Mouse (Mus musculus) olfactory bulb, adult 2 months (tissue): ENCODE measurements at regions not wholly inside any gene's neighbourhood (a gene's known extent, or its start where the extent isn't known, plus 50 kb on each side); places are given as distances from the start of the nearest gene placed in this dataset.

ENCODE experiments used
- H3K27ac ChIP-seq: fragments of 200-500 bp; 2 replicates; pipeline ENCODE4 v1.5.1; 2012; ENCODE audit warnings: low read depth, low read length; ENCODE audit not compliant: insufficient read depth
- H3K4me1 ChIP-seq: fragments of 200-500 bp; 2 replicates; pipeline ENCODE4 v1.6.1; 2012; ENCODE audit warnings: low read length; ENCODE audit not compliant: control insufficient read depth, insufficient read depth
- H3K4me3 ChIP-seq: fragments of 200-500 bp; 2 replicates; pipeline ENCODE4 v1.5.1; 2012; ENCODE audit warnings: mild to moderate bottlenecking, low read depth, low read length, moderate library complexity; ENCODE audit not compliant: insufficient read depth
- CTCF ChIP-seq: fragments of 200-500 bp; IDR thresholded peaks from 2 replicates; pipeline ENCODE4 v1.5.1; 2012; ENCODE audit warnings: low read depth, mild to moderate bottlenecking, low read length, moderate library complexity; ENCODE audit not compliant: insufficient read depth
- POLR2A ChIP-seq: fragments of 200-500 bp; IDR thresholded peaks from 2 replicates; pipeline ENCODE4 v1.6.1; 2012; ENCODE audit warnings: mild to moderate bottlenecking, low read depth, low read length, moderate library complexity; ENCODE audit not compliant: insufficient read depth
- WGBS: fragments of 180-500 bp; shearing (Covaris S2); methylation state at CpG from one replicate; pipeline ENCODE4 v1.1.7; 2018; 5-methylcytosine and 5-hydroxymethylcytosine counted together

DNA sequence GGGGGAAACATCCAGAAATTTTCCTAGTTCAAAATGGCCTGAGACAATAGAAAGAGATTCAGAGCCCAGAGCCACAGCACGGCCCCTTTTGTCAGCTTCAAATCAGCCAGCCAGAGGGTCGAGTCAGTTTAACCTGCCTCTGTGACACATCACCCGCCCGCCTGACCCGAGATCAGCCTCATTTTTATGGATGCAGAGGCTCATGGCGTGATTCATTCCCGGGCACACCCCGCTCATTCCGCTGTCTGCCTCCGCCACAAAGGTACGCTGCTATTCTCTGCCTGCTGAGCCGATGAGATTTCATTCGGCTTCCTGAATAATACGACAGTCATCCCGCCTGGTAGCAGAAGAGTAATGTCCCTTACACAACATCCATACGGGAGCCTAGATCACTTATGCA is 132.9 kb upstream of the Pmfbp1 start:
- TF ChIP-seq CTCF (no peak), POLR2A (no peak)
- Histone ChIP-seq H3K4me3 (peak overlapping the region; percentile 44), H3K4me1 (peaks cover 12% of the 10 kb centered on the region), H3K27ac (no peak overlapping the region; the same call in 1 of the 2 replicates)
- WGBS = 10% methylated on average over 16 of the region's 16 CpGs

DNA sequence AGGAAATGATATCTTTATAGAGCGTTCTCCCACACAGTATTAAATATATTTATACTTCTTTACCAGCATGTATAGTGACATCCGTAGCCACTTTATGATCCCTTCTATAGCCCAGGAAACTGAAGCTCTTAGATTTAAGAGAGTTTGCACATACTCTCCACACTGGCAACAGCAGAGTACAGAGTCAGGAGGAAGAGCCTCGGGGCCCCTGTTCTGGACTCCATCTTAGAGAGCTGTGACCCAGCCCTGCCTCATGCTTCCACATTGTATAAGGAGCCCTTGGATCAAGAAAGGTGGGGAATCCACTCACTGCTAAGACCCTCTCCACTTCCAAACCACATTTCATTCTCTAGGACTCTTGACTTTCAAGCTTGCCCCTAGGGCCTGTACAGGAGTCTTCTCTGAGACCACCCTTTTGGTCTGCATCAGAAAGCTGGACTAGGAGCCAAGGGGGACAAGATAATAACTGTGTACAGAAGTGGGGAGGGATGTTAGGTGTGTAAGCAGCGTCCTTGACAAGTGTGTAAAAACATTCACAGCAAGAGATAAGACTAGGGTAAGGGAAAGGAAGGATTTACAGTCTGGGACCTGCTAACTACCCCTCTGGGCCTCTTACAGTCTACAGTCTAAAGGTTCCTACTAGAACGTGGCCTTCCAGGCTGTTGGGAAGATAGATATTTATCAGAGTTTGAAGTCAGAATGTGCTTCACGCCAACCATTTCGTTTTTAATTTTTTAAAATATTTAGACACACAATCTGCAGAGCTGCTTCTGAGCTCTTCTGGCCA is 132.1 kb upstream of the Pmfbp1 start:
- 90% methylated on average over 7 of the region's 7 CpGs for WGBS
- no peak overlapping the region for H3K4me3 ChIP-seq
- no peak overlapping the region for H3K27ac ChIP-seq
- TF ChIP-seq CTCF = no peak
- TF ChIP-seq POLR2A = no peak
- peaks cover 12% of the 10 kb centered on the region for H3K4me1 ChIP-seq

DNA sequence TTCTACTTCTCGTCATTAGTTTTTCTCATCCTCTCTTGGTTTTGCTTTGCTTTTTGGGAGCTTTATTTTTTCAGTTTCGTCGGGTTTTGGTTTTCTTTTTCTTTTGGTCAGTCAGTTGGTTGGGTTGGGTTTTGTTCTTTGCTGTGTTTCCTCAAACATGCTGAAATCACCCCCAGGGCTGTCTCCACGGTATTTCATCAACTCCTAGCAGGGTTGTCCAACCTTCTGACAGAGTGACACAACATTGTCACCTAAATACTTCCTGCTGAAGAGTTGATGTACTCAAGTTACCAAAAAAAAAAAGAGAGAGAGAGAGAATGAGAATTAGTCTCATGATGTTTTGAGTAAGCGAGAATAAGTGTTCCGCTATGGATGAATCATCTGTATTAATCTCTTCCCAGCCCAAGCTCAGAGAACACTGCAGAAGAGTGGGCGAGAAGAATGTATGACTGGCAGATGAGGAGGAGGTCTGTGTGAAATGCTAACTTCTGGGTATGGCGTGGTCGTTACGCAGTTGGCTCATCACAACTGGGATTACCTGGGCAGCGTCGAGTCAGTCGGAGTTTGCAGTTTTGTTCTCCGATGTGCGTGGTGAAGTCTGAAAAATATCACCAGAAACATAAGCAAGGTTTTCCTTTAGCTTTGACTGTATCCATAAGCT is 130.5 kb upstream of the Pmfbp1 start:
- WGBS = 85% methylated on average over 15 of the region's 15 CpGs
- Histone ChIP-seq H3K4me1 (peaks cover 12% of the 10 kb centered on the region), H3K27ac (no peak overlapping the region), H3K4me3 (no peak overlapping the region)
- TF ChIP-seq CTCF = no peak
- TF ChIP-seq POLR2A = no peak

DNA sequence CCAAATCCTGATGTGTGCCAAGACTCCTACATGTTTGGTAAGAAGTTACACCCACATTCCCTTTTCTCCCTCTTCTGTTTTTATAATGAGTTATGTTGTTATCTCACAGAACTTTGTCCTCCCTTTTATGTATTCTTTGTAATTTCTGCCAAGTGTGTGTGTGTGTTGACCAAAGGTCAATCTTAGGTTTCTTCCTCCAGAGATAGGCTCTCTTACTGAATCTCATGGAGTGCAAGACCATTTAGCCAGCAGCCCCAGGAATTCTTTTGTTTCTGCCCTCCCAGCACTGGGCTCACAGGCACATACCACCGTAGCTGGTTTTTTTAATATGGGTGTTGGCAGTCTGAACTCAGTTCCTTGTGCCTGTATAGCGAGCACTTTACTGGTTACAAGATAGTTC is 119.8 kb upstream of the Pmfbp1 start:
- H3K4me3 ChIP-seq = no peak overlapping the region
- no peaks in the 10 kb centered on the region for H3K4me1 ChIP-seq
- WGBS = 83% methylated on average over 2 of the region's 2 CpGs
- TF ChIP-seq CTCF (no peak), POLR2A (no peak)
- no peak overlapping the region for H3K27ac ChIP-seq

DNA sequence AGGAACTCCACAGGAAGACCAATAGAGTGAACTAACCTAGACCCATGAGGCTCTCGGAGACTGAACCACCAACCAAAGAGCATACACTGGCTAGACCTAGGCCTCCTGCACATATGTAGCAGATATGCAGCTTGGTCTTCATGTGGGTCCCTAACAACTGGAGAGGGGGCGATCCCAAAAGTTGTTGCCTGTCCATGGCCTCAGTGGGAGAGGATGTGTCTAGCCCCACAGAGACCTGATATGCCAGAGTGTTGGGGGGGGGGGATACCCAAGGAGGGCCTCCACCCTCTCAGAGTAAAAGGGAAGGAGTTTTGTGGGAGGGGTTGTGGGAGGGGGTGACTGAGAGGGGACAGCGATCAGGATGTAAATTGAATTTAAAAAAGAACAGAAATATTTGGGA is 108.9 kb upstream of the Pmfbp1 start:
- no peak for TF ChIP-seq POLR2A
- no peak for TF ChIP-seq CTCF
- Histone ChIP-seq H3K27ac (no peak overlapping the region), H3K4me3 (no peak overlapping the region), H3K4me1 (no peaks in the 10 kb centered on the region)
- 97% methylated on average over 3 of the region's 3 CpGs for WGBS

DNA sequence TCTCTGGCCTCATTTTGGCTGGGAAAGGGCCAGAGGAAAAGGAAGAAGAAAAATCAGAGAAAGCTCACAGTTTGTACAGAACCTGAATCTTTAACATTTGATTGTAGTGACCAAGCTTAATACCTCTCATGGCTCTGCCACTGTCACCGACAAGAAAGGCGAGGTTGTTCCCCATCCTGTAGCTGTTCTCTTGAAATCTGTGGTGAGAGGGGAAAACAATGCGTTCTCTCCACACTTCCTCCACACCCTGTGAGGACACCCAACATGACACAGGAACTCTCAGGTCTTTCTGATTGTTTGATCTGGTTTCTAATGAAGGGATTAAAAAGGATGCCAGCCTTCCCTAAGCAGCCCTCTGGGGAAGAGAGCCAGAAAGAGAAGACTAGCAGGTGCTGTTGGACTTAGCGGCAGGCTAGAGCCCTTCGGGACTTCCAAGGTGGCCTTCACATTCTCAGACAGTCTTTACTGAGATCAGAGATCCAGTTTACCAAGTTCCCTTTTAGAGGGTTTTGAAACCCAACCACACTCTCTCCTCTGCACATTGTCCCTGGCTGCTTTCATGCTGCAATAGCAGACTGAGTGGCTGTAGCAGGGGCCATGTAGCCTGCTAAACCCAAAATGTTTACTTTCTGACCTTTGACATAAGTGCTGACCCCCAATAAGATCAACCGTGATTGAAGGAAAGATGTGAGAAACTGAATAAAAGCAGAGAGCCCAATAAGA is 98.5 kb upstream of the Pmfbp1 start:
- TF ChIP-seq POLR2A (no peak), CTCF (no peak)
- H3K27ac ChIP-seq = no peak overlapping the region
- WGBS = 84% methylated on average over 6 of the region's 6 CpGs
- H3K4me3 ChIP-seq = no peak overlapping the region
- H3K4me1 ChIP-seq = no peaks in the 10 kb centered on the region

DNA sequence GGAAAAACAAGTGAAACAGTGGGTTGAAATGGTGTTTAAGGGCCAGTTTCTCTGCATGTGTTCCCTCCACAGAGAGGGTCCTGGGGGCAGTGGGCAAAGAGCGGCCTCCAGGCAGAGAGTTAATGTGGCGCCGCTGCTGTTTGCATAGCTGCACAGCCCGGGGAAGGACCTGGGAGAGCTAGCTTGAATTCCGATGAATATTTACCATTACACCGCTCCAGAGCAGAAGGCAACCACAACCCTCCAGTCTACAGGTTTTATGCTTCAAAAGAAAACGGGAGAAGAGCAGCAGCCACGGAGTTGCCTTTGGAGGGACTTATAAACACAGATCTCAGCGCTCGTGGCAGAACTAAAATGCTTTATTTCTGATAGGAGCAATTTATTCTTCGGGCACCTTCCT is 94.2 kb upstream of the Pmfbp1 start:
- 71% methylated on average over 11 of the region's 11 CpGs for WGBS
- Histone ChIP-seq H3K27ac (no peak overlapping the region), H3K4me3 (no peak overlapping the region), H3K4me1 (no peaks in the 10 kb centered on the region)
- TF ChIP-seq CTCF = no peak
- TF ChIP-seq POLR2A = no peak

DNA sequence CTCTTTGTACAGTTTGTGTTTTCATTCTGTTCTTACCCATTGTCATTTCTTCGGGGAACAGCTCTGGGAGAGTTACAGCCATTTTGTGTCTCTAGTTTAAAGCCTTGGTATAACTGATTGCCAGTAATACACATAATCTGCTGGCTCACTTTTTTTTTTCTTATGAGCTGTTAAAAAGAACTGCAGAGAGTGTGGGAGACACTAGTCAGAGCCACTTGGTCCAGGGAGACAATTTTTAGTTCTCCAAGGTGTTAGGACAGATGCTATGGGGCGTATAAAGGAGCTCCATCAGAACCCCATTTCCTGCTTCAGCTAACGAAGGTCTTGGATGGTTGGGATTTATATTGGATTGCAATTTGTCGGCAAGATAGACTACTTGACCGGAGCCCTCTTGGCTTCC is 93.6 kb upstream of the Pmfbp1 start:
- Histone ChIP-seq H3K27ac (no peak overlapping the region), H3K4me1 (no peaks in the 10 kb centered on the region), H3K4me3 (no peak overlapping the region)
- WGBS = 91% methylated on average over 5 of the region's 5 CpGs
- TF ChIP-seq CTCF (no peak), POLR2A (no peak)

DNA sequence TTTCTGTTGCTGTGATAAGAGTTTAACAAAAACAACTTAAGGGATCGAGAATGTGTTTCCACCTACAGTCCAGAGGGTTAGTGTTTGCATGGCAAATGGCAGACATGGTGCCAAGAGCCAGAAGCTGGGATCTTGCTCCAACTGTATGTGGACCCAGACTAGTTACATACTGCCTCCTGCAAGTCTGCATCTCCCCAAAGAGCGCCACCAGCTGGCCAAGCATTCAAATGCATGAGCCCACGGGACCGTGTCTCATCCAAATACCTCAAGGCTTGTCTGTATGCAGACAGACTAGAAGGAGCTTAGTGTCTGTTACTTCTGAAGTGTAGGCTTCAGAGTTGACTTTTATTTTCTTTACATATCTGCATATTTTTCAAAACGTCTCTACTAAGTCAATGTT is 85.9 kb upstream of the Pmfbp1 start:
- no peak overlapping the region for H3K4me3 ChIP-seq
- H3K27ac ChIP-seq = no peak overlapping the region
- TF ChIP-seq CTCF (no peak), POLR2A (no peak)
- WGBS = 68% methylated on average over 5 of the region's 5 CpGs
- no peaks in the 10 kb centered on the region for H3K4me1 ChIP-seq
